12 mouse cellular contexts compared by ENCODE assay signal in the genomic region with DNA sequence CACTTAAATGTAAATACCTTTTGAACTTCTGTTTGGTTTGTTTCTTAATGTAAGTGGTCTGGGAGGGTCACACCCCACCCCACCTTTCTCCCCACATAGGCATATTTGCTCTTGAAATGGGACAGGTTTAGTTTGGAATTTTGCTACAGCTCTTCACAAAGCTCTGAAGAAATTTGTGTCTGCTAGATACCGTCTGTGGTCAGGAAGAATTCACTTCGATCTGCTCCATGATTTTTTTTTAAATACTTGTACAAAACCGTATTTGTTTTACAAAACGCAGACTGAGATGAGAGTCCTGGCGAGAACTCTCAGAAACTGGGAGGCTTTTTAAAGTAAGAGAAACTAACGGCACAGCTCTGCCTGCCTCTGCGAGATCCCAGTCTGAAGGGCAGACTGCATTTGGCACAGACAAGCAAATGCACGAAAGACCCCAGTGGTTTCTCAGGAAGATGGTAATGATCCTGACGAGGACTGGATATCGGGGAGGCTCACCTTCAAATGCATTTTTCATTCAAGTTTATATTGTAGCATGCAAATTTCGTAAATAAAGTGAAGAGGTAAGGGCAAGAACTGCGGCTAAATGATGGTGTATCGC.
DNase-seq lines count a peak whose midpoint lies in the region; ATAC-seq lines count a peak whose summit lies in the region.
"Had no signal": no experiment of that assay in that cellular context is flagged by ENCODE, and none has a peak within 500 bp of the region (broad histone marks: within the 10 kb centered on the region; RNA-seq: fewer than 3 reads in every experiment).

No protein-coding gene starts in this region.

- no peak overlapping the region for H3K4me3 ChIP-seq in forebrain, embryonic 11.5 days (ENCODE audit: low read depth, low read length)
- no peak overlapping the region for H3K4me3 ChIP-seq in hindbrain, embryonic 15.5 days
- H3K4me3 ChIP-seq in neural tube, embryonic 13.5 days = no peak overlapping the region
- H3K4me3 ChIP-seq: heart, embryonic 10.5 days; liver, embryonic 13.5 days had no signal

- peak overlapping the region; percentile 81 for H3K27ac ChIP-seq in forebrain, embryonic 11.5 days (ENCODE audit: low read depth, low read length)
- peak overlapping the region; percentile 79 for H3K27ac ChIP-seq in hindbrain, embryonic 15.5 days (replicated peaks)
- H3K27ac ChIP-seq in neural tube, embryonic 13.5 days (replicated peaks) = peak overlapping the region; percentile 85
- H3K27ac ChIP-seq: heart, embryonic 10.5 days; kidney, postnatal 0 days; liver, embryonic 13.5 days had no signal

- DNase-seq in cerebellum, adult 9-11 months = peak; percentile 59
- DNase-seq in forebrain, embryonic 11.5 days (ENCODE audit: low spot score) = no peak
- no peak for DNase-seq in lung, postnatal 14 days
- no peak for DNase-seq in adrenal gland, postnatal 14 days
- DNase-seq: adrenal gland, adult 8-10 months; liver, embryonic 13.5 days; lung, postnatal 4 days had no signal

- no peak for ATAC-seq in forebrain, embryonic 11.5 days (replicated peaks; ENCODE audit: low FRiP score)
- ATAC-seq in hindbrain, embryonic 15.5 days (ENCODE audit: low FRiP score, low read depth) = no peak
- no peak for ATAC-seq in neural tube, embryonic 13.5 days (ENCODE audit: low read depth)
- ATAC-seq in granulocyte monocyte progenitor cell, adult 5-6 weeks (replicated peaks; ENCODE audit: poor library complexity, severe bottlenecking) = no peak

- peaks cover 2% of the 10 kb centered on the region; the same call in 1 of the 2 replicates for H3K27me3 ChIP-seq in forebrain, embryonic 11.5 days (ENCODE audit: control insufficient read depth, insufficient read depth, low read length)
- H3K27me3 ChIP-seq in hindbrain, embryonic 15.5 days = peaks cover 10% of the 10 kb centered on the region; the same call in 1 of the 2 replicates
- H3K27me3 ChIP-seq in neural tube, embryonic 13.5 days = peaks cover 34% of the 10 kb centered on the region
- H3K27me3 ChIP-seq: liver, embryonic 13.5 days had no signal

- peak overlapping the region; percentile 39; the same call in 1 of the 2 replicates for H3K9ac ChIP-seq in forebrain, embryonic 11.5 days (ENCODE audit: low read length)
- peak overlapping the region; percentile 14; the same call in 1 of the 2 replicates for H3K9ac ChIP-seq in hindbrain, embryonic 15.5 days
- peak overlapping the region; percentile 26 for H3K9ac ChIP-seq in neural tube, embryonic 13.5 days
- H3K9ac ChIP-seq: liver, embryonic 13.5 days had no signal

- H3K4me2 ChIP-seq in forebrain, embryonic 11.5 days (ENCODE audit: low read depth, low read length, severe bottlenecking) = peak overlapping the region; percentile 22; the same call in 1 of the 2 replicates
- H3K4me2 ChIP-seq in hindbrain, embryonic 15.5 days = peak overlapping the region; percentile 37
- peak overlapping the region; percentile 36 for H3K4me2 ChIP-seq in neural tube, embryonic 13.5 days
- H3K4me2 ChIP-seq: liver, embryonic 13.5 days had no signal

- H3K36me3 ChIP-seq in forebrain, embryonic 11.5 days (ENCODE audit: control insufficient read depth, insufficient read depth, low read length) = no peaks in the 10 kb centered on the region
- H3K36me3 ChIP-seq in hindbrain, embryonic 15.5 days = no peaks in the 10 kb centered on the region
- no peaks in the 10 kb centered on the region for H3K36me3 ChIP-seq in neural tube, embryonic 13.5 days
- H3K36me3 ChIP-seq: heart, embryonic 10.5 days; liver, embryonic 13.5 days had no signal

- WGBS in forebrain, embryonic 11.5 days = 37% methylated on average over 13 of the region's 13 CpGs
- 32% methylated on average over 13 of the region's 13 CpGs for WGBS in hindbrain, embryonic 15.5 days
- WGBS in neural tube, embryonic 13.5 days = 48% methylated on average over 13 of the region's 13 CpGs

- peaks cover 9% of the 10 kb centered on the region; the same call in 1 of the 2 replicates for H3K4me1 ChIP-seq in forebrain, embryonic 11.5 days (replicated peaks; ENCODE audit: control insufficient read depth, insufficient read depth, low read length)
- H3K4me1 ChIP-seq in hindbrain, embryonic 15.5 days (replicated peaks) = no peaks in the 10 kb centered on the region
- H3K4me1 ChIP-seq in neural tube, embryonic 13.5 days (replicated peaks) = peaks cover 27% of the 10 kb centered on the region
- H3K4me1 ChIP-seq: heart, embryonic 10.5 days; liver, embryonic 13.5 days had no signal

- H3K9me3 ChIP-seq in forebrain, embryonic 11.5 days (ENCODE audit: control insufficient read depth, low read length) = no peaks in the 10 kb centered on the region
- H3K9me3 ChIP-seq in hindbrain, embryonic 15.5 days = no peaks in the 10 kb centered on the region
- no peaks in the 10 kb centered on the region for H3K9me3 ChIP-seq in neural tube, embryonic 13.5 days
- H3K9me3 ChIP-seq: heart, embryonic 10.5 days; liver, embryonic 13.5 days had no signal
